Mouse (Mus musculus): Measurements from ENCODE around the gene Mfsd1. TPM values are rescaled to one million over a fixed set of nuclear protein-coding genes. Genes with fewer than 3 reads are reported as not detected.

Gene Mfsd1
- total RNA-seq, 2 experiments from 2014 or later: 38.0 to 43.9 TPM

DNA sequence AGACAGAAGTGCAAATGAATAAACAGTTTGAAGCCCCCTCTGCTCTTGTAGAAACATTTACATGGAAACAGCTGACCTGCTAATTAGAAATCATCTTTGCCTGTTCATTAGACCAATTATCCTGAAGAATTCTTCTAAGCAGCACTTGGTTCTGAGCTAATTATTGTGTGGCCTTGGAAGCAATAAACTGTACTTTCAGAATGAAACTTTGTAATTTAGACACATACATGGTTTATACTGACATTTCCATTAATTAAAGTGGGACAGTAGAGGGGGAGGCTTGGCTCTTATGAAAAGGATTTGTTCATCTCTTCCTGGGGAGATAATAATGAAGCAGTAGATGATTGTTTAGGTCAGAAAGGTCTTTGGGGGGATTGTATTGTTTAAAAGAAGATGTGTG lies 35.7 kb downstream of the Mfsd1 start:
- no peak for DNase-seq (ENCODE audit: low spot score in 2 of 2)

DNA sequence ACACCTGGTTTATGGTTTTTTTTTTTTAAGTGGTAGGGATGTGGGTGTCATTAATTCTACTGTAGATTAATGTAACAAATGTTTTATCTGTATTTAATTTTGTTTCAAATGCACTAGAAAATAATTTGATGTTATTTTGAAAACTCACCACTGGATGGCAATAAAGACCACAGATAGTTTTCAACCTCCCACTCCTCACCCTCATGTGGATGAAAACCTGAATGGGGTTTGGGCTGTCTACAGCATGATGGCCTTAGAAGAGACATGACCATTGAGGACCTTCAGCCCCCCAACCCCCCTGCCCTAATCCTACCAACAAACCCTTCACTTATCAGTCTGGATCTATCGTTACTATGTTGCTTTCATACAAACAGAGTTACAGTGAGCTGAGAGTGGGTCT lies 42.1 kb downstream of the Mfsd1 start:
- peak in 1 of 2 experiments; percentile 32 for DNase-seq (ENCODE audit: low spot score in 2 of 2)

DNA sequence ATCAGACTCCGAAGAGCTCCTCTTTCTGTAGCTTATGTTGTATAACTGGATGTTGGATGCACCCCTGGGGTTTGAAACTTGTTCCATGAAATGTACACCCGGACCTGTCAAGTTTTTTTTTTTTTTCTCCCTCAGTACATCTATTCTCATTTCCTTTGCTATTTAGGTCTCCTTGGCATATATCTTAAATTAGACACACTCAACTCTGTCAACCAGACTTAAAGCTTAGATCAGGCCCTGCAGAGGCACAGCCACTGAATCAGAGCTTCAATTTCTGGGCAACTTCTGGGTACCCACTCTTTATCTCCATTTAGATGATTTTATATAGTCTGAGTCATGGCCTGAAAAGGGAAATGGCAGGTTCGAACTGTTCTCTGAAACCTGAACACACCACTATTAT lies 60.6 kb downstream of the Mfsd1 start:
- DNase-seq (ENCODE audit: low spot score in 2 of 2): no peak

DNA sequence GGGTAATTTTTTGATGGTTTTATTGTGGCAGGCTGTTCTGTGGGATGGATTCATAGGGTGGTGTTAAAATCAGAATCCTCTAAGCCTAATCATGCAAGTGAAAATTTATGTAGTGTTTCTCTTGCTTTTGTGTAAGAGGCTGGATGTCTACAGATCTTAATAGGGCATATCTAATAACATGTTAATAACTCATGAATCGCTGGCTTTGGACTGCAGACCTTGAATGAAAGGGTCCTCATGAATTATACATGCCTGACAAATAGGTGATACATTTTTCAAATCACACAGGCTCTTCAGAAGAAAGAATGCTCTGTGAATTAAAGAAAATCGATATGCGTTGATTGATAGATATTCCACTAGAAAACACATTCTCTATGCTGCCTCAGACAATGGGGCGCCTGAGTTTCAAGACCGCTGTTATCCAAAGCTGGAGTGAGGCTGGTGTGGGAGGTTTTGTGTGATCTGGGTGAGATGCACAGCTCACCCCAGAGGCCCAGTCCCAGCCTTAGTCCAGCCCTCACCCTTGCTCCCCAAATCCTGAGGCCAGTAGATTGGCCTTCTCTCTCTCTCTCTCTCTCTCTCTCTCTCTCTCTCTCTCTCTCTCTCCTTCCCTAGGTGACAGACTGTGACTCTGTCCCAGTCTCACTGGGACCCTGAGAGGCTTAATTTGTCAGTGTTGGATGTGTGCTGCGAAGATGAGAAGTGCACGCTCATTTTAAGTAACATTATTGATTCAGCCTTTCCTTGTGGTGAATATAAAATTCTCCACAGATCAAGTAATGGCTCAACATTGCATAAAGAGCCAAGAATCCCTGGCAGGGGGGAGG lies 63.3 kb downstream of the Mfsd1 start:
- DNase-seq (ENCODE audit: low spot score in 2 of 2): no peak

Other genes with a start within 250 kb of the Mfsd1 start
- 1 to 10 TPM in 1 of 2 experiments, under 1 TPM in 1; 0.61 to 2.0 TPM for gene Mlf1, start 208.6 kb upstream of the Mfsd1 start, total RNA-seq (2021)
- not detected for gene Gm17402, start 207.6 kb upstream of the Mfsd1 start, total RNA-seq (2021)
- gene Gfm1, start 152.6 kb upstream of the Mfsd1 start, total RNA-seq (2021): 10 to 100 TPM; 52.1 to 57.7 TPM
- 10 to 100 TPM; 45.4 to 49.6 TPM for gene Lxn, start 118.8 kb upstream of the Mfsd1 start, total RNA-seq (2021)
- 1 to 10 TPM; 1.2 to 1.3 TPM for gene Rarres1, start 67.2 kb upstream of the Mfsd1 start, total RNA-seq (2021)